ENCODE assay signal across 24 mouse cellular contexts in the genomic region with DNA sequence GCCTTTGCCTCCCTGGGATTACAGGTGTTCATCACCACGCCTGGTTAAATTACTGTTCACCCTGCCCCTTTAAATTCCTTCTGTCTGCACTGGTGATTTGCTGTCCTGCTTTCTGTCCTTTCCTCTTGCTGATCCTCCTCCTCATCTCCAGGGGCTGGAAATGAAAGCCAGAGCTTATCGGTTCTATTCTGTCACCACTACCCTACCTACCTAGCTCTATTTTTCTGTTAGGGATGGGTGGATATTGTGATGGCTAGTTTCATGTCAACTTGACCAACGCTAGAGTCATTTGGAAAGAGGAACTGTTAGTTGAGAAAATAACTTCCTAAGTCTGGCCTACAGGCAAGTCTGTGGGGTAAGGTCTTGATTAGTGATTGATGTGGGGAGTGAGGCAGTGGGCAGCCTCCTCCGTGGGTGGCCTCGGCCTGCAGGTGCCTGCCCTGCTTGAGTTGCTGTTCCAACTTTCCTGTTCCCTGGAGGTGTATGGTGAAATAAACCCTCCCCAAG. TPM values are rescaled to one million over a fixed set of nuclear protein-coding genes. Genes with fewer than 3 reads are reported as not detected.
DNase-seq lines count a peak whose midpoint lies in the region; ATAC-seq lines count a peak whose summit lies in the region.
"Had no signal": no experiment of that assay in that cellular context is flagged by ENCODE, and none has a peak within 500 bp of the region (broad histone marks: within the 10 kb centered on the region; RNA-seq: fewer than 3 reads in every experiment).

No protein-coding gene starts in this region.

- H3K27me3 ChIP-seq in forebrain, embryonic 11.5 days (ENCODE audit: control insufficient read depth, insufficient read depth, low read length), result no peaks in the 10 kb centered on the region
- no peaks in the 10 kb centered on the region for H3K27me3 ChIP-seq in forebrain, embryonic 13.5 days
- H3K27me3 ChIP-seq: embryonic facial prominence, embryonic 13.5 days; embryonic facial prominence, embryonic 15.5 days; Patski had no signal

- H3K36me3 ChIP-seq in forebrain, embryonic 11.5 days (ENCODE audit: control insufficient read depth, insufficient read depth, low read length), result no peaks in the 10 kb centered on the region
- H3K36me3 ChIP-seq in forebrain, embryonic 13.5 days (ENCODE audit: poor library complexity, severe bottlenecking), result peaks cover 26% of the 10 kb centered on the region

- no peak overlapping the region for H3K27ac ChIP-seq in forebrain, embryonic 11.5 days (ENCODE audit: low read depth, low read length)
- H3K27ac ChIP-seq in forebrain, embryonic 13.5 days, result no peak overlapping the region
- H3K27ac ChIP-seq: embryonic facial prominence, embryonic 13.5 days; embryonic facial prominence, embryonic 15.5 days; forebrain, embryonic 10.5 days had no signal

- 91% methylated on average over 5 of the region's 5 CpGs for whole genome bisulfite sequencing in forebrain, embryonic 11.5 days
- WGBS in forebrain, embryonic 13.5 days, result 90% methylated on average over 5 of the region's 5 CpGs

- peak; percentile 30 for DNase-seq in forebrain, embryonic 11.5 days (ENCODE audit: low spot score)
- DNase-seq in lung, postnatal 4 days, result no peak
- no peak for DNase-seq in thymus, adult 18-20 months
- DNase-seq: adrenal gland, adult 2 months; adrenal gland, postnatal 10 days; adrenal gland, postnatal 25 days; cerebellum, adult 11-12 months; cerebellum, adult 2 months; cerebellum, adult 9-10 months; cerebellum, postnatal 10 days; cerebellum, postnatal 25 days; embryo, embryonic 11 days had no signal

- H3K4me2 ChIP-seq in forebrain, embryonic 11.5 days (ENCODE audit: low read depth, low read length, severe bottlenecking), result no peak overlapping the region
- no peak overlapping the region for H3K4me2 ChIP-seq in forebrain, embryonic 13.5 days
- H3K4me2 ChIP-seq: embryonic facial prominence, embryonic 13.5 days; embryonic facial prominence, embryonic 15.5 days had no signal

- H3K9ac ChIP-seq in forebrain, embryonic 11.5 days (ENCODE audit: low read length), result no peak overlapping the region
- no peak overlapping the region for H3K9ac ChIP-seq in forebrain, embryonic 13.5 days
- H3K9ac ChIP-seq: embryonic facial prominence, embryonic 13.5 days; embryonic facial prominence, embryonic 15.5 days had no signal

- H3K4me1 ChIP-seq in forebrain, embryonic 11.5 days (replicated peaks; ENCODE audit: control insufficient read depth, insufficient read depth, low read length), result no peaks in the 10 kb centered on the region
- no peaks in the 10 kb centered on the region for H3K4me1 ChIP-seq in forebrain, embryonic 13.5 days
- H3K4me1 ChIP-seq: embryonic facial prominence, embryonic 13.5 days; embryonic facial prominence, embryonic 15.5 days; forebrain, embryonic 10.5 days had no signal

- H3K9me3 ChIP-seq in forebrain, embryonic 11.5 days (ENCODE audit: control insufficient read depth, low read length), result no peaks in the 10 kb centered on the region; the same call in 1 of the 2 replicates
- no peaks in the 10 kb centered on the region for H3K9me3 ChIP-seq in forebrain, embryonic 13.5 days (replicated peaks)
- H3K9me3 ChIP-seq: embryonic facial prominence, embryonic 13.5 days; embryonic facial prominence, embryonic 15.5 days; forebrain, embryonic 10.5 days; G1E had no signal

- H3K4me3 ChIP-seq in forebrain, embryonic 11.5 days (ENCODE audit: low read depth, low read length), result no peak overlapping the region
- no peak overlapping the region for H3K4me3 ChIP-seq in forebrain, embryonic 13.5 days
- H3K4me3 ChIP-seq: embryonic facial prominence, embryonic 13.5 days; embryonic facial prominence, embryonic 15.5 days; erythroblast, embryonic 14.5 days; forebrain, embryonic 10.5 days had no signal

- no peak for ATAC-seq in forebrain, embryonic 11.5 days (replicated peaks; ENCODE audit: low FRiP score)
- no peak for ATAC-seq in forebrain, embryonic 13.5 days
- 0 out of 2 replicates have a peak, but pooled peaks have one; percentile 22 for ATAC-seq in common myeloid progenitor, adult 5-6 weeks (replicated peaks; ENCODE audit: low read depth, poor library complexity, severe bottlenecking)
- ATAC-seq in granulocyte monocyte progenitor cell, adult 5-6 weeks (replicated peaks; ENCODE audit: poor library complexity, severe bottlenecking), result peak; percentile 65
- ATAC-seq: activated CD4-positive, CD25-positive, alpha-beta regulatory T cell, adult 4 months; forebrain, embryonic 14.5 days; forebrain, embryonic 16.5 days; Patski had no signal

RNA-seq across cellular contexts. Expression of gene Dcun1d2, which starts 10.9 kb away (rescaled TPM):
- 33.8 and 34.6 TPM in 2 replicates for polyA plus RNA-seq in forebrain, embryonic 11.5 days (2014; fragmentation: Nextera tagmentation; extraction: Ambion mirVana)
- polyA plus RNA-seq in forebrain, embryonic 13.5 days (2015; fragmentation: Nextera tagmentation; extraction: Ambion mirVana), result 31.6 and 35.1 TPM in 2 replicates
- total RNA-seq in common myeloid progenitor, adult 5-6 weeks (2017), result 20.0 and 21.4 TPM in 2 replicates
- 11.5 and 12.4 TPM in 2 replicates for total RNA-seq in granulocyte monocyte progenitor cell, adult 5-6 weeks (2014; fragmentation: Nextera tagmentation)
- 17.3 and 20.9 TPM in 2 replicates for total RNA-seq in granulocyte monocyte progenitor cell, adult 5-6 weeks (2017)

RNA-seq across cellular contexts. Expression of gene Tmco3, which starts 11.0 kb away (rescaled TPM):
- 40.0 and 40.8 TPM in 2 replicates for polyA plus RNA-seq in forebrain, embryonic 11.5 days (2014; fragmentation: Nextera tagmentation; extraction: Ambion mirVana)
- polyA plus RNA-seq in forebrain, embryonic 13.5 days (2015; fragmentation: Nextera tagmentation; extraction: Ambion mirVana), result 40.3 and 40.4 TPM in 2 replicates
- total RNA-seq in common myeloid progenitor, adult 5-6 weeks (2017), result 5.0 and 8.8 TPM in 2 replicates
- 6.0 and 12.3 TPM in 2 replicates for total RNA-seq in granulocyte monocyte progenitor cell, adult 5-6 weeks (2014; fragmentation: Nextera tagmentation)
- total RNA-seq in granulocyte monocyte progenitor cell, adult 5-6 weeks (2017), result 6.9 and 15.3 TPM in 2 replicates

RNA-seq across cellular contexts. Expression of gene Adprhl1, which starts 23.0 kb away (rescaled TPM):
- polyA plus RNA-seq in forebrain, embryonic 11.5 days (2014; fragmentation: Nextera tagmentation; extraction: Ambion mirVana), result not detected in 2 replicates
- polyA plus RNA-seq in forebrain, embryonic 13.5 days (2015; fragmentation: Nextera tagmentation; extraction: Ambion mirVana), result 0.97 TPM in 1 of 2 replicates, not detected in the other
- not detected in 2 replicates for total RNA-seq in common myeloid progenitor, adult 5-6 weeks (2017)
- not detected in 2 replicates for total RNA-seq in granulocyte monocyte progenitor cell, adult 5-6 weeks (2014; fragmentation: Nextera tagmentation)
- total RNA-seq in granulocyte monocyte progenitor cell, adult 5-6 weeks (2017), result not detected in 2 replicates
- polyA plus RNA-seq: activated CD4-positive, CD25-positive, alpha-beta regulatory T cell, adult 4 months; embryonic facial prominence, embryonic 13.5 days; erythroblast, embryonic 14.5 days; forebrain, embryonic 10.5 days; forebrain, embryonic 14.5 days; forebrain, embryonic 16.5 days; G1E had no signal

Comparison
In these comparisons a context has a peak if more than half of its experiments do, and no peak if none do; other contexts are left out.
1. ATAC-seq: peak in common myeloid progenitor, adult 5-6 weeks (single experiment) and granulocyte monocyte progenitor cell, adult 5-6 weeks (single experiment); none in forebrain, embryonic 11.5 days (single experiment) and forebrain, embryonic 13.5 days (single experiment).